Mouse (Mus musculus) CD4-positive, CD25-positive, alpha-beta regulatory T cell, adult 4 months (primary cell): ENCODE results near the gene Stat6. TPM values are rescaled to one million over a fixed set of nuclear protein-coding genes. Genes with fewer than 3 reads are reported as not detected.
A peak's percentile ranks its signal among the peaks of the same experiment; 100 is the strongest.

Experiments
- ATAC-seq: one replicate; pipeline ENCODE4 v1.8.0; 2017
- polyA plus RNA-seq, 2 experiments: library from polyadenylated mRNA; unstranded; fragments of 100-300 nt; shearing (Covaris generic); gene quantifications; one replicate each; pipeline ENCODE4 v1.2.1; 2017

Gene Stat6
- polyA plus RNA-seq: 100 to 1,000 TPM; 173 to 320 TPM

DNA sequence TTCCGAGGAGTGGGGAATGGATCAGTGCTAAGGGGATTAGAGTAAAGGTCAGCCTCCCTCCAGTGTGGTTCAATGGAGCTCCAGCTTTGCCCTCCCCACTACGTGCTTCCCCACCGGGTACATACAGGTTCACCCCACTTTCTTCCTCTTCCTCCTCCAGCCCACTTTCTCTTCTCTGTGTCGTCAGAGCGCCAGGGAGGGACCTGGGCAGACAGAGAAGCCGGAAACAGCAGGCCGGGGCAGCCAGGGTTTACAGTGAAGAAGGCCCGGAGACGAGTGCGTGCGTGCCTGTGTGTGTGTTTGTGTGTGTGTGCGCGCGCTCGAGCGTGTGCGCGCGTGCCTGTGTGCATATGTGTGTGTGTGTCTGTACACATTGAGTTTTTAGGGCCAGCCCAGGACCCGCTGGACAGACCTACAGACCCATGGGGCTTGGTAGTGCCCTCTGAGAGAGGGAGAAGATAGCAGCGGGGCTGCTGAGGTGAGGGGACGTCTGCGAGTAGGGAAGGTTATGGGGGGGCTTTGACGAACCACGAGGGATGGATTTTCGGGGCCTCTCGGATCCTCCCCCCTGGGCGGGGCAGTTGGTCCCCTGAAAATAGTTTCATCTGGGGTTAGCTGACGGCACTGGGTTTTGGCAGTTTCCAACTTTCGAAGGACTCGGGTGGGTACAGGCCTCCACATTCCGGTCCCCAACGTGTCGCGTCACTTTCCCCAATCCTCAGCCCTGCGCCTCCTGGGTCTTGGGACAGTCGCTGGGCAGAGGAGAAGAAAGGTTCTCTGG is at the start of gene Stat6:
Gene Stat6, plus strand, starts transcription at position 215 of the 781 bp plus-strand sequence.
- ATAC-seq: peak; percentile 84

DNA sequence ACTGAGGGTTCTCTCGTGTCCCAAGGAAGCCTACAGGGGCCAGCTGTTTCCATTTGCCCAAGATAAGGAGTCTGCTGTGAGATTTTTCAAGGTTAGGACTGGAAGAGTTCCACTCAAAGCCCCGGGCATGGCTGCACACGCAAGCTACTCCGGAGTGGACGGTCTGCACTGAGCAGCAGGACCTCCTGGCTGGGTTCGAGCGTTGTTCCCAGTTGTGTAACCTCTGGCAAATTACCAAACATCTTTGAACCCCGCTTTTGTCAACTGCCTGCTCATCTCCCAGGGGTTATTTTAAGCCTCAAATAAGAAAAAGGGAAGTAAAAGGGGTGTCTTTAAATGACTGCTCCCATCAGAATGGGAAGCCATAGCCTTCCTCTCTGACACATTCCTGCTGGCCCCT is 48.4 kb upstream of the Stat6 start:
- ATAC-seq: no peak

DNA sequence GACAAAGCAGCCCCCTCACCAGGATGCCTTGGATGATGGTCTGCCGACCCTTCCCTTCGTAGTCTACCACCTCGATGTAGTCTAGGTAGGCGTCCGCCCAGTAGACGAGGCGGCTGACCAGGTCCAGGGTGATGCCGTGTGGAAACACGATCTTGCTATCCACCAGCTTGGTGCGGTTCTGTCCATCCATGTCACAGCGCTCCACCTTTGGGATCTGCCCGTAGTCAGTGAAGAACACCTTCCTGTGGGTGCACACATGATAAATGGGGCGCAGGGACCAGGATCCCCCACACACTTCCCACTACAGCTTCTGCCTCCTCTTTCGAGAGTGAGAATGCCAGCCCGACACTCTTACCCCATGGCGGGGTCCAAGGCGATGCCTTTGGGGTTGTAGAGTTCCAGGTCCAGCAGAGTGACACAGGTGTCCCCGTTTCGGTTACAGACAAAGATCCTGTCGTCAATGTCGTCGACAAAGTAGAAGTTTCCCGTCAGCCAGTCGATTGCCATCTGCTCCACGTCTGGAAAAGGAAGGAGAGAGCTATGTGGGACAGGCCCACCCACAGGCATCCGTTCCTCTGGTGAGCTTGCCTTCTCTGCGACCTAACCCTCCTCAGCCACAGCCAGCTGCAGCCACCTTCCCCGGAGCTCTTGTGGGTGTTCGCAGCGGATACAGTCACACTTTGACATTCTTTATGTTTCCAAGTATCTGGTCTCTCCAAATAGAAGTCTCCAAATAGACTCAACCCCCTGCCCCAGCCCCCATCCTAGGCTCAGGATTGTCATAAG is 47.7 kb upstream of the Stat6 start:
- ATAC-seq: no peak

DNA sequence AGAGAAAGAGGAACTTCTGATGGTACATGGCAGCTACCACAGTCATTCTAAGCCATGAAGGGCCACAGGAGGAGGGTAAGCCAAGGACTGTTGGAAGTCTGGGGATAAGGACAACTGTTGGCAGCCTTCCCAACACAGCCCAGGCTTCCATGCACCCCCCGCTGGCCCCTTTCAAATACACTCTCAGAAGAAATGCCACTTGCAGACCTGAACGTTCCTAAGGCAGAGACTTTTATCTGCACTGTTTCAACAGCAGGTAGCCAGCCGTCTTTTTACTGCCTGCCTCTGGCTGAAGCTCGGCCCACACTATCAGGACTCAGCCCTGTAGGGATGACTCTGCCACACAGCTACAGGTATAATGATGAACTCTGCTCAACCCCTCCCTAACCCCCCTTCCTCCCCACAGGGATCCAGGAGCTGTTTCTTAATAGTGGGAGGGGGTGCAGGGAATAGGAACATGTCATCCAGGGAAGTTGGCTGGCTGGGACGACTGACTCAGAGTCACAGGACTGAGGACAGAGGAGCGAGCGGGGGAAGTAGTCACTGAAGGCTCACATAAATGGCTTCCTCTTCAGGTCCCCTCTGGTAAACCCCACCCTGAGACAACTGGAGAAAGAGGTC is 46.4 kb upstream of the Stat6 start:
- ATAC-seq: no peak

DNA sequence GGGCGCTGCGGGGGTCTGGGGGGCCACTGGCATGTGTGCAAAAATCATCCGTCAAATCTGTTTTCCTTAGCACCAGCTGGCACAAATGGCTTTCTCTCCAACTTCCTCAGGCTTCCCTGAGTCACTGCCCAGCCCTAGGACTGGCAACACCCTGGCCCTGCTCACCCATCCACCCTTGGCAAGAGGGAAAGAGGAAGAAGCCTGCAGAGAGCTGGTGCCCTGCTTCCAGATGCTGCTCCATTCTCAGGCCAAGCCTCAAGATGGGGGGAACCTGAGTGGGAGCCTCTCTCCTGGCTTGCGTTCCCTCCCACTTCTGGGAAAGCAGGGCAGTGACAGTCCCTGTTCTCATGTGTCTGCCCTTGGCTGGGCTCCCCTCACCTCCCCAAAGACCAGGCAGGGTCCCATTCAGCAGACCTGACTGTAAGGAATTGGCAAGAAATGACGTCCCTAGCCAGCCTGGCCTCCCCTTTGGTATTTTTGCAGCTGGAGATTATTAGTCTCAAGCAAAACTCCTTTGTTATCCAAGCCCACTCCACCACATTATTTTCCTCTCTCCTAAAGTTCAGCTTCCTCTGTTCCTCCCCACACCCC is 45.4 kb upstream of the Stat6 start:
- ATAC-seq: no peak

DNA sequence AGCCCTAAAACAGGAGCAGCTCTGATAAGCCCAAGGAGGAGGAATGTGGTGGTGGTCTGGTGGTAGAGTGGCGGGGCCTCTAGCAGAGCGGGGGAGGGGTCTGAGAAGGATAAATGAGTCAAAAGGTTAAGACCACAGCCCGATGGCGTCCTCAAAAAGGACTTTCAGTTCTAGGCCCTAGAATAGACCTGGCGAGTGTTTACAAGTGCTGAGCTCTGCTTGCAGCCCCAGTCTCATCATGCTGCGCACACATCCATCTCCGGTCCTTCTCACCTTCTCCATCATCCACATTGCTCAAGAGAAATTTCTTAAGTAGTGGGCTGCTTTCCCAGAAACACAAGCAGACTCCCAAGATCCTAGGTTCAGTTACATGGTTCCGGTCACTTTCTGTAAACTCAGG is 44.2 kb upstream of the Stat6 start:
- no peak for ATAC-seq

DNA sequence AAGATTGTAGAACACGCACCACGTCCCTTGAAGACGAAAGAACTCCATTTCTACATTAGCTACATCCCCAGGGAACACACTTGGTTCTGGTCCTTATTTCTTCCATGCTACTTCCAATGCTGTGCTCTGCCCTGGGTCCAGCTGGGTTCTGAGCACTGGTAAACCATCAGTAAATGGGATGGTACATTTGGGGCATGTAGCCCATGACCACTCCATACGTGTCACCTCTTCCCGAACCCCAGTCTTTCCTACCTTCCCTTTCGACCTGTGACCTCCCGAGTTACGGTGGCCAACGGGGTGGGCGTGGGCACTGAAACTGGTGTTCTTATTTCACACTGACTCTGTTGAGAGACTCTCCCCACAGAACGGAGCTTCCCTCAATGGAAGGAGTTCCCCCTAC is 43.5 kb upstream of the Stat6 start:
- no peak for ATAC-seq

DNA sequence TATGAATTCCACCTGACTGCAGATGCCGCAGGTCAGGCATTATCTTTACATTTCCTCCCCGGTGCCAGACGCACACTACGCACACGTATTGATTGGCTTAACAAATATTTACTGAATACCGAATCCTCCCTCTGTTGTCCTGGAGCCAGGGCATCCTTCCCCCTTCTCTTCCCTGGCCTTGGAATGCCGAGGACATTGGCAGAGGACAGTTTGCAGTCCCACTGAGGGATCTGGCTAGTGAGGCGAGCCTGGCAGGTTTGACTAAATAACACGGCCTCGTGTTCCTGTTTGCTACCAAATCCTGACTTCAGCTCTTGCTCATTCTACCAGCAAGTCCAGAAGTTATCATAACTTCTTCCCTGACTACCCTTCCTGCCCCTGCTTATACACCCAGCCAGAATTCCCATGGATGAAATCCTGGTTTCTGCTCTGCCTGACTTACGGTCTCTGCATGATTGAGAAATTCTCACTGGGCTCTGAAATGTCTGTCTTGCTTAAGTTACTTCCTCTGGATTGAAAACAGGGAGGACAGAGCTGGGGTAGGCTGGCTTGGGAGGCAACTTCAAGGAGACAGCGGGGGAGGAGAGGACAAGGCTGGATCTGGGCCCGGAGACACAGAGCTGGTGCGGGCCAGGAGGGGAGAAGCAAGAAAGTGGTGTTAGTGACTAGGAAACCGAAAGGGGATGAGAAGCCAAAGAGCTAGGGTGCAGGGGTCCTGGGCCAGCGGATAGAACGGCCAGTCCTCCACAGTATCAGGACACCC is 42.8 kb upstream of the Stat6 start:
- no peak for ATAC-seq

DNA sequence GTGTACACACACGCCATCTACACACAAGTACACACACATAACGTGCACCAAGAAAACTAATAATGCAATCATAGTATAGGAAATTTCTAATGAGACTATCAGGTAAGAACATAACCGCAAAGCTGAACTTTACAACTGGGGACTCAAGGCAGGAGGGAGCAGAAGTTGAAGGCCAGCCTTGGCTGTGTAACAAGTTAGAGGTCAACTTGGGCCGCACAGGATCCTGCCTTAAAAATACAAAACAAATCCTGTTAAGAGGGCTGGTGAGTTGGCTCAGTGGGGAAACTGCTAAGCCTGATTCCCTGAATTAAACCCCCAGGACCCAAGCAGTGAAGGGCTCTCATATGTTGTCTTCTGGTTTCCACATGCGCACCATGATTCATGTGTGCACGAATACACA is 40.6 kb upstream of the Stat6 start:
- no peak for ATAC-seq

DNA sequence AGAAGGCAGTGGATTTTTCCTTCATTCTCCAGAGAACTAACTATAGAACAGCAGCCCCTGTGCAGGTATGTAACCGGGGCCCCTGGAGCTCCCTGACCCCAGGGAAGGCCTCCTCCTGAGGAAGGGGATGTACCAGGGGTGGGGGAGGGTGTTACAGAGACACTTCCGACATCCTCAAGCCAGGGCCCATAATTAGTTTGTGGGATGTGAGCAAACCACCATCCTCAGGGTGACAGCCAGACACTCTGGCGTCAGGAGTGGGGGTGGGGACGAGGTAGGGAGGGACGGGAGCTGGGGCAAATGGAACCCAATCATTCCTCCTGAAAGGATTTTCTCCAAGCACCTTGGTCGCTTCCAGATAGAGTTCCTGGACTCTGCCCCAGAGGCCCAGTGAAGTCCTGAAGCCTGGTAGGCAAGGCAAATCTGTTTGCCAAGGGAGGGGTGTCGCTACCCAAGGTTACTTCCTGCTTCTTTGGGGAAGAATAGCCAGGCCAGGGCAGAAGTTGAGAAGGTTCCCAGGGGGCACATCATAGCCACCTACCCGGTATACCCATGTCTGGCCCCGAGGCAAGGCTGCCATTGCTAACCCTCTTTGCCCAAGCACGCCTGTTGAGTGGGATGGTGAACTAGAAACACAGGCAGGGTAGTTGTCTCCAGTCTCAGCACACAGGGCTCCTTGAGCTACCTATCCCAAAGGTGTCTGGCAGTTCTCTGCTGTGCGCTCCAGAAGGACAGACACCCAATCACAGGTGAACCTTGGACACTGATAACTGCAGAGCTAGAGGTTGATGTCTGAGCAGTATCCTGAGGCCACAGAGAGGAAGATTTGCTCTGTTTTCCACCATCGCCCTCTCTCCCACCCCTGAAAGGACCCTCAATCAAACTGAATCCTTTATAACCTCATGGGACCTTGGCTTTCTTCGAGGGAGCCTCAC is 39.1 kb upstream of the Stat6 start:
- ATAC-seq: no peak

DNA sequence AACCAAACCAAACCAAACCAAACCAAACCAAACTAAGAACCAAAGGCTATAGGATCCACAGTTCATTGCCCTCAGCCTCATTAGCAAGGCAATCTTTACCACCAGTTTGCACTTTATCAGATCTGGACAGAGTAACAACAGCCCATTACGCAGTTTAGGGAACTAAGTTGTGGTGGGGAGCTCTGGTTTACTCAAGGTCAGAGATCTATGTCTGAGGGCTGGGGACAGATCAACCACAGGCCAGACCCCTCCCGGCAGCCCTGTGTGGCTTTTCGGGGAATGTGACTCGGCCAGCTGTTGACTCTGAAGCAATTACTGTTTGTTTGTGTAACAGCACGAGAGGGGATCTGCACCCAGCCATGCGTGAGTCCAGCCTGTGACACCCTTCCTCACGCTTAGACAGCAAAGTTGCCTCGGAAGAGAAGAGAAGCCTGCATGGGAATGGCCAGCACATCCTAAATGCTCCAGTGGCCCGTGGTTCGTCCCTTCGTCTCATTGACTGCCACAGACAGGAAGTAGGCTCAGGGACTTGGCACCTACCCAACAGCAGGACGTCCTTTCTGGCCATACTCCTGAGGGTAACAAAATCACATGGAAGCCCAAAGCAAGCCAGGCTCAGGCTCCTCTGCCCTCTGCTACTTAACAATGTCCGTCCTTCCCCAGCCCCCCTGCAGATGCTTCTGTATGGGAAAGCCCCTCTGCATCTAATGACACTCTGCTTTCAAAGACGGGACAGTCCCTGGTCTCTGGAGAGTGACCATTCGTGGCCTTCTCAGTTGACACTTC is 38.1 kb upstream of the Stat6 start:
- ATAC-seq: no peak

DNA sequence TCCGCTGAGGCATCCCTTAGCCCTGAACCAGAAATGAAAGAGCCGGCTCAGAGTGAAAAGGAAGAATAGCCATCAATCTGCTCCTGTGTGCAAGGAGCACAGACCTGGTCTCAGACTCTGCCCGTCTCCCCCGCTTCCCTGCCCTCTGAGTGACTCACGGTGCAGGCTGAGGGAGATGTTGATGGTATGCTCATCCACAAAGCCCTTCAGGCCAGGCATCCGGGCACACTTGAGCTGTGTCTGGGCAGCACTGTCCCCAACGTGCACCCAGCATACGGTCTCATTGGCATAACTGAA is 37.6 kb upstream of the Stat6 start:
- ATAC-seq: no peak

DNA sequence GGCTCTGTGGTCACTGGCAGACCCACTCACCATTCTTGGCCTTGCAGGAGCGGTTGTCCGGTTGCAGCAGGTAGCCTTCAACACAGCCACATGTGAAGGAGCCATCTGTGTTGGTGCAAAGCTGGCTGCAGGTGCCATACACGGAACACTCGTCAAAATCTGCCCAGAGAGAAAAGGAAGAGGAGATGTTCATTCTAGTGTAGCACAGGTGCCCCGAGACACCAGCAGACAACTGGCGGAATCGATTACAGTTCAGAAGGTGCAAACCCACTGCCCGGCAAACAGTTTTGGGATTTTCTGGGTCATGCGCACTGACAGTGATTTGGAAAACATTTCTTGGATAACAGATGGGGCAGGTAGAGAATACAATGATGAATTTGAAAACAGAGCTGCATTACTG is 37.0 kb upstream of the Stat6 start:
- no peak for ATAC-seq

DNA sequence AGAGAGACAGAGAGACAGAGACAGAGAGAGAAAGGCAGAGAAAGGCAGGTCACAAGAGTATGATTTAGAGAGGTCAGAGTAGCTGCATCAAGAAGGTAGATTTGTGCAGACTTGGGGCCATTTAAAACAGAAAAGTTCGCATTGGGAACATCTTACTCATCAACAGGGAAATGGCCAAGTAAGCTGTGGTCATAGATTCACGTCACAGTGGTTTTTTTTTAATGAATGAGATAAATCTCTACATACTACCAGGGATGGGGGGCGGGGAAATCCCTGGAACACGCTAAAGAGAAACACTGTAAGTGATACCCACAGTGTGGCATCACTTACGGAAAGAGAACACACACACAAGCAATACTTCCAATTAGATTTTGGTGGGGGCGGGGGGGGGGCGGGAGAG is 35.7 kb upstream of the Stat6 start:
- no peak for ATAC-seq

DNA sequence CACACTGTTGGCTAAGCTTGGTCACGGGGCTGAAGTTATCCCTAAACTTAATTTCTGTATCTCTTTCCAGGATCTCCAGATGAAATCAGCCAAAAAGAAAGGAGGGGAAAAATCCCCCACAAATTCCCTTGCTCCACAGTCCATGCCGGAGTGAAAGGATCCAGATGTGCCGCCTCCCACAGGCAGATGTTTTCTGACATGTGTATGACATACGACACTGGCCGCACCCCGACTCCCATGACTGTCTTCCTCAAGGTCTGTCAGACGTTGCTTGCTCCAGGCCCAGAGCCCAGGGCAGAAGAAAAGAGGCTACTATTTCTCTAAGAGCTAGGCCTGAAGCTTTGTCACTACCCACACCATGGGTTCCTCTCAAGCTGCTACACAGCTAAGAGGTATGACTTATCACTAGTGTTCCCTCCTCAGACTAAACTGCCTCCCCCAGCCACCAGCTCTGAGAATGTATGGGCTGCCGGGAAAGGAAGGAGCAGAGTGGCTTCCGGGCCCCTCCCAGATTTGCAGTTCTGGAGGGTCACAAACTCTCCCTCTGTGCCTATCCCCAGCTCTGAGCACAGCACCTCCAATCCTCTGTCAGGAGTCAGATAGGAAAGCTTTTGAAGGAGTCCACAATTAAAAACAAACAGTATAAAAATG is 33.2 kb upstream of the Stat6 start:
- no peak for ATAC-seq

DNA sequence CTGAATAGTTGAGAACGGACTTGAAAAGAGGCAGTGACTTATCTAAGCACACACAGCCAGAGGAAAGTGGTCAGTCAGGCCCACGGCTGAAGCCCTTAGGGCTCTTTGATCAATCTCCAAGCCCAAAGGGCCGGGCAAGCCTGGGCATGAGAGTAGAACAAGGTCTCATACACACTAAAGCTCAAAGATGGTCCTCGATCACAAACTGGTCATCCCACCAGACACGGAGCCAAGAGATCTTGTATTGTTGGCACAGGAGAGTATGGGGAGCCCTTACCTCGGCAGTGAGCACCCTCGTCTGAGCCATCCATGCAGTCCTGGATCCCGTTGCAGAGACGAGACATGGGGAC is 32.7 kb upstream of the Stat6 start:
- ATAC-seq: no peak

DNA sequence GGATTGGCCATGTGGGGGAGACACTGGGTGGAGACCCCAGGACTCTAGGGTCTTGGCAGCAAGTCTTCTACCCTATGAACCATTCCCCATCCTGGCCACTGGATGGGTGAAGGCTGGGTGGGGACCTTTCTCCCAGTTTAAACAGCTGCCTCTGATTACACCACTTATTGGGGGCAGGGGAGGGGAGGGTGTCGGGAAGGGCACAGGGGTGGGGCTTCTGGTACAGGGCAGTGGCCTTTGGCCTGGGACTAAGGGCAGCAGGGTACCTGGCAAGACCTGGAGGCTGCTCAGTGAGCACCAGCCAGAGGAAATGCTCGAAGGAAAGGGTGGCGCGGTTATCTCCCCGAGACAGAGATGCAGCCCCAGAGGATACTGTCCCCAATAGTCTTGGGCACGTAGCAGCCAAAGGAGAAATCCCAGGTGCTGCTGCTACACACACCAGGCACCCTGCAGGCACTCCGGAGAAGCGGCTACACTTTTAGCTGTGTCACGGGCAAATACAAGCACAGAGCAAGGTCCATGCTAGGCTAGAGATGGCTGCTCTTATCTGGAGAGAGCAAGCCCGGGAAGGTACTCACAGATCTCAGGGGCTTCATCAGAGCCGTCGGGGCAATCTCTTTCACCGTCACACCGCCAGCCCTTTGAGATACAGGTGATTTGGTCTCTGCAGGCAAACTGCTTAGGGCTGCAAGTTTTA is 30.6 kb upstream of the Stat6 start:
- no peak for ATAC-seq

DNA sequence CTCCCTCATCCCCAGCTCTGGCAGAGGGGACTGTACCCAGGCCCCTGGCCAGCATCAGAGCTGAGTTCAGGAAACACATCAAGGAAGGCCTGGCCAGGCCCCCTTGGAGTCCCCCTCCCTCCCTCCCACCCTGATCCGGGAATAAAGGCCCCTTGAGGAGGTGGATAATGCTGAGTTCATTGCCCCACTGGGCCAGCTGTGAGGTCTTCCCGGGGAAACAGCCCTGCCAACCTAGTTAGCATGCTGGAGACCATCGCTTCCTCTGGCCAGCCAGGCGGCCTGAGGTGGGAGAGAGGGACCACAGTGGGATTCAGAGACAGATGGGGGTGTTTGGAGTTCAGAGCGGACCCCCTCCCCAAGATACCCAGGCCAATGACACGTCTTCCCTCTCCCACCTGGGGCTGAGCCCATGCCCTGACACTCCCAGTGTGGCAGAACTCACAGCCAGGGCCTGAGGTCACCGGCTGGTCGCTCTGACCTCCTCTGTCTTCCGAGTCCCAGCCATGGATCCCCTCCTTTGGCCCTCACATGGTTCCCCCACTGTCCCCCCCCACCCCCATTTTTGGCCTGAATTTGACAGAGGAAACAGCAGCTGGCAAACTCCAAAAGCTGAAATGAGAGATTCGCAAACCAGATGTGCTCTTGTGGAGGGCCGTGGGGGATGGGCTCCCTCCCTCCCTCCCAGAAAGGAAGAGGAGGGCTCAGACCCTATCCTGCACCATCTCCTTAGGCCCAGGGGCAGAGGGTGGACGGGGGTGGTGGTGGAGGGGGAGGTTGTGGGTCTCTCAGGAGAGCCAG is 28.4 kb upstream of the Stat6 start:
- no peak for ATAC-seq

DNA sequence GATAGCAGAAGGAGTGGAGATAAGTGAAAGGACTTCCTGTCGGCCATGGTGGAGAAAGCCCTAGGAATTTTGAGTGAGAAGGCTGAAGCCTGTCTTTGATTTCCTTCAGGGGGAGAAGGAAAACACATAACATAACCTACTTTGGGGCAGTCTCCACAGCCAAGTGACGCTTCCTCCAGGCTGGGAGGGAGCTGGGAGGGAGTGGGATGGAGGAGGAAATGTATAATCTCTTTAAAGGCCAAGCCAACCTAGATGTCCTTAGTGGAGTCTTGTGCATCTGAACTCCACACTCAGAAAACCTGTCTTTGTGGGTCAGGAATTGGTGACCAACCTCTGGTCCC is 27.8 kb upstream of the Stat6 start:
- ATAC-seq: no peak
